Mouse (Mus musculus): ENCODE results near the gene Gm7980. TPM values are rescaled to one million over a fixed set of nuclear protein-coding genes. Genes with fewer than 3 reads are reported as not detected.
"Not testable (repeated sequence)": the region's sequence is repeated elsewhere in the genome, so short reads cannot be mapped to it uniquely, and the experiment has no call there.

Gm7980 gene
- not detected in 2 replicates for polyA plus RNA-seq (2015; fragmentation: Nextera tagmentation; extraction: Ambion mirVana)

DNA sequence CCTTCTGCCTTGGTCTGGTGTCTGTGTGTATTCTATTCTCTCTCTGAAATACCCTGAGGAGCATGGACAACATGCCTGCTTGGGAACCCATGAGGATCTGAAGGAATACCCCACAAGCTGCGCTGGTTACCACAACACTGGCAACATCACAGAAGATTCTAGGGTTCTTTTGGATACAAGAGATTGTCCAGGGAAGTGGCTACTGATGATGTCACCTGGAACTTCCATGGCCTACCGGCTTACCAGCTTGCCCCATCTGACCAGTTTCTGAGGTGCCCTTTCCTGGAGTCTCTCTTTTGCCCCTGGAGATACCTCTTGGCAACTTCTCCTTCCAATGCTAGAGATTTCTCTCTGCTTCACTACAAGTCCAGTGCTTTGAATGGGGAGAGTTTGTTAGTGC, at the start of gene Gm7980:
Gene Gm7980 (minus strand): TSS at position 101 of the 400 bp plus-strand sequence.
- not testable (repeated sequence) for H3K4me2 ChIP-seq (ENCODE audit: low read depth, low read length); ATAC-seq (replicated peaks; ENCODE audit: extremely low read depth, insufficient read depth, low FRiP score); H3K4me1 ChIP-seq (ENCODE audit: control insufficient read depth, insufficient read depth, low read length); H3K36me3 ChIP-seq (ENCODE audit: control insufficient read depth, insufficient read depth); H3K9ac ChIP-seq (ENCODE audit: low read length); H3K9me3 ChIP-seq (replicated peaks; ENCODE audit: control insufficient read depth, low read length); H3K27me3 ChIP-seq (ENCODE audit: control insufficient read depth, insufficient read depth, low read length); H3K27ac ChIP-seq (ENCODE audit: low read length); H3K4me3 ChIP-seq (ENCODE audit: low read length)
- WGBS = no CpG with 5 or more reads among the region's 2 CpGs

DNA sequence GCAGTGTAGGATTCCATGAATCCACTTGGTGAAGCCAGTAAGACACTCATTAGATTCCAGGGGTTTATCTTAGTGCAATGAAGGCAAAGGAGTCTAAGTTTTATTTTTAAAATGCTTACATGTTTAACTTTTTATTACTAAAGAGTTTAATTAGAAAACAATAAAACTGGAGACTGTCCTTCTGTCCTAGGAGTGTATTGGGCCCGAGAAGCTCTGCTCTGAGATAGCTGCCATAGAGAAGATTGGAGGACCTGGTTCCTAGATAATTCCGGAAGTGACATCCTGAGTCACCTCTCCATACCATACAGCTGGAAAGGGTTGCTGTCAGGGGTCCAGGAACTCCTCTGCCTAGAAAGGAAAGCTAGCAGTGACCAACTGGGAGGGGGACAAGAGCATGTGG, 36.6 kb upstream of the Gm7980 start, which contains the start of gene 1700024B05Rik:
Gene 1700024B05Rik (plus strand): TSS at position 301 of the 400 bp plus-strand sequence.
- not testable (repeated sequence) for H3K9me3 ChIP-seq (replicated peaks; ENCODE audit: control insufficient read depth, low read length); H3K9ac ChIP-seq (ENCODE audit: low read length); H3K4me3 ChIP-seq (ENCODE audit: low read length); H3K4me1 ChIP-seq (ENCODE audit: control insufficient read depth, insufficient read depth, low read length); H3K36me3 ChIP-seq (ENCODE audit: control insufficient read depth, insufficient read depth); ATAC-seq (replicated peaks; ENCODE audit: extremely low read depth, insufficient read depth, low FRiP score); H3K27ac ChIP-seq (ENCODE audit: low read length); H3K4me2 ChIP-seq (ENCODE audit: low read depth, low read length); H3K27me3 ChIP-seq (ENCODE audit: control insufficient read depth, insufficient read depth, low read length)
- WGBS = 79% methylated on average over 1 of the region's 2 CpGs

DNA sequence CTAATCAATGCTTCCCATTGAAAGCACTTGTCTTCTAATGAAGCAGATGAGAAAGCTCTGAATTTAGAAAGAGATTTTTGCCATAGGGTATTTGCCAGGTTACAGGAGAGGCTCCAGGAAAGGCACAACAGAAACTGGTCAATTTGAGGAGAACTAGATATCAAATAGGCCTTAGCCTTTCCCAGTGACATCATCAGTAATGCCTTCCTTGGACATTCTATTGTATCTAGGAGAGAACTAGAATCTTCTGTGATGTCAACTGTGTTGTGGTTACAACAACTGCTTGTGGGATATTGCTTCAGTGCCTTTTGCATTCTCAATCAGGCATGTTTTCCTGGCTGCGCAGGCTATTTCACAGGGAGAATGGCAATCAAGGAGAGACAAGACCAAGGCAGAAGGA, 17.6 kb upstream of the Gm7980 start, which contains the start of gene 1700049E17Rik1:
Gene 1700049E17Rik1 (plus strand): TSS at position 301 of the 400 bp plus-strand sequence.
- ATAC-seq (replicated peaks; ENCODE audit: extremely low read depth, insufficient read depth, low FRiP score); H3K4me3 ChIP-seq (ENCODE audit: low read length); H3K9ac ChIP-seq (ENCODE audit: low read length); H3K4me1 ChIP-seq (ENCODE audit: control insufficient read depth, insufficient read depth, low read length); H3K27me3 ChIP-seq (ENCODE audit: control insufficient read depth, insufficient read depth, low read length); H3K36me3 ChIP-seq (ENCODE audit: control insufficient read depth, insufficient read depth); H3K27ac ChIP-seq (ENCODE audit: low read length); H3K4me2 ChIP-seq (ENCODE audit: low read depth, low read length); H3K9me3 ChIP-seq (replicated peaks; ENCODE audit: control insufficient read depth, low read length): not testable (repeated sequence)
- WGBS = no CpG with 5 or more reads among the region's 1 CpGs

Other genes with a start within 250 kb of the Gm7980 start
- not detected in 2 replicates for gene Gm8068, start 205.4 kb downstream of the Gm7980 start, polyA plus RNA-seq (2015; fragmentation: Nextera tagmentation; extraction: Ambion mirVana)
- not detected in 2 replicates for gene Gm7929, start 156.7 kb downstream of the Gm7980 start, polyA plus RNA-seq (2015; fragmentation: Nextera tagmentation; extraction: Ambion mirVana)
- gene Gm47189, start 134.8 kb downstream of the Gm7980 start, polyA plus RNA-seq (2015; fragmentation: Nextera tagmentation; extraction: Ambion mirVana) = not detected in 2 replicates
- gene 1700049E17Rik1, start 17.7 kb upstream of the Gm7980 start, polyA plus RNA-seq (2015; fragmentation: Nextera tagmentation; extraction: Ambion mirVana) = not detected in 2 replicates
- gene 1700024B05Rik, start 36.7 kb upstream of the Gm7980 start, polyA plus RNA-seq (2015; fragmentation: Nextera tagmentation; extraction: Ambion mirVana) = not detected in 2 replicates
- not detected in 2 replicates for gene Gm6401, start 60.6 kb upstream of the Gm7980 start, polyA plus RNA-seq (2015; fragmentation: Nextera tagmentation; extraction: Ambion mirVana)
- gene Gm3543, start 76.0 kb upstream of the Gm7980 start, polyA plus RNA-seq (2015; fragmentation: Nextera tagmentation; extraction: Ambion mirVana) = not detected in 2 replicates
- gene Gm7951, start 210.1 kb upstream of the Gm7980 start, polyA plus RNA-seq (2015; fragmentation: Nextera tagmentation; extraction: Ambion mirVana) = not detected in 2 replicates